Mouse (Mus musculus) right cerebral cortex, adult 2 months (tissue): ENCODE measurements around the gene Fam173b.
A peak's percentile ranks its signal among the peaks of the same experiment; 100 is the strongest.

Source experiments
- DNase-seq, 2 experiments: peaks; one replicate each; pipeline ENCODE4 v3.0.0; 2021 to 2022; ENCODE audit warnings: low spot score in 2 of 2

The Fam173b gene

DNA sequence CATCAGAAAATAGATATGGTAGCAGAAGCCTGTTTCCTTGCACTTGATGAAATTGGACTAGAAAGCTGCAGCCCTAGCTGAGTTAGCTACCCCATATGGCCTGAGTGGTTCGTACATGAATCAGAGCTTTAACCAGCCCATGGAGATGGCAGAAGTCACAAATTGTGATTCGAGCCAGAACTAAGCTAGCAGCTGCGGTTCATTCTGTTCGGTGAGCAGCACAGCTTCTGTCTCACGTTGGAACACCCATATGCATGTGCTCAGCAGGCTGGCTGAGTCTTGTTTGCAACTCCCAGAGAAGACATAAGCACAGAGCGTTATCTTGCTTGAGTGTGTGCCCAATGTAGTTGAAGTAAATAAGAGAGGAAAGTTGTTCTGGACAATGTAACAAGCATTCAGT, 32.9 kb downstream of the Fam173b start:
- DNase-seq: peak; percentile 19 to 47

GRCm38 (mm10) chr15:31636091-31636595, 34.5 kb downstream of the Fam173b start:
- no peak for DNase-seq

DNA sequence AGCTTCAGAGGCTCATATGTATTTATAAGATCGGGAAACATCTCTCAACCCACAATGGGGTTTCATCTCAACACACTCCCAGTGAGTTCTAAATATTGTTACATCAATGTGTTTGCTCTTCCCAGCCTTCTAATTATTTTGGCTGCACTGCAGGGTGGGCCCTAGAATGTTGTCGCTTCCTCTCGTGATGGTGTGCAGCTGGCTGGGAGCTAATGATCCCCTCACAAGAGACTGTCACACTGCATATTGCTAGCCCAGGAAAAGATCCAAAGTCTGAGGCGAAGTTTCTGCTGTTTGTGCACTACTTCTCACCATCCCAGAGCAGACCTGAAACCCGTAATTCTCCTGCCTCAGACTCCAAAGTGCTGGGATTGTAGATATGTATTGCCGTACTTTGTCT, 45.6 kb downstream of the Fam173b start:
- no peak for DNase-seq

DNA sequence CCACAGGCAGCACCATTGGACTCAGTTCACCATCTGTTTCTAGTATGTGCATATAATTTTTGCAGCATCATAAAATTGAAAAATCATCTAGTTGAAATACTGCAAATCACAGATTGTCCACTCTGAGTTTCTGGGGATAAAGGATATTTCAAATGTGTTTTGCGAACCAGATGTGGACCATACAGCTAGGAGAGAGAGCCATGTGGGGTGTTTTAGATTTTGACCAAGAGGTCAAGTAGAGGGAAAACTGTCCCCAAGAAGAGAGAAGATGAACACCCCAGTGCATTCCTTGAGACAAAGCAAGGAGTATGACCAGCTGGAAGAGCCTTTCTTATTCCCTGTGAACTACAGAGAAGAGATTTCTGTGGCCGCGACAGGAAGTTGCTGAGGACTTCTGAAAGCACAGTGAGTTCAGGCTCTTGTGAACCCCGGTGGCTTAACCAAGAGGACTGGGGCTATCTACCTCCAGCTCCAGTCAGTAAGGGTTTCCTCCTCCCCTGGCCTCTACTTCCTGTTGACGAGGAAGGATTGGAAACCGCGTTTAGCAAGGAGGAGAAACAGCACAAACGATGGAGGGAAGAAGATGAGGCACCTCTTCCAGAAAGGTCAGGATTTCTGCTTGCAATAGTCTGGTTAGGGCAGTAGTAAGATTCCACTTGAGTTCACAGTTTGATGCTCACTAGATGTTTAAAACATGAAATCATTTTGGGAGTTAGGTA, 46.4 kb downstream of the Fam173b start:
- DNase-seq: no peak

- no peak for DNase-seq
These were observed 48.0 kb downstream of the Fam173b start for GRCm38 (mm10) chr15:31649691-31650090.

- DNase-seq: no peak
These were observed 49.2 kb downstream of the Fam173b start for GRCm38 (mm10) chr15:31650821-31651220.

DNA sequence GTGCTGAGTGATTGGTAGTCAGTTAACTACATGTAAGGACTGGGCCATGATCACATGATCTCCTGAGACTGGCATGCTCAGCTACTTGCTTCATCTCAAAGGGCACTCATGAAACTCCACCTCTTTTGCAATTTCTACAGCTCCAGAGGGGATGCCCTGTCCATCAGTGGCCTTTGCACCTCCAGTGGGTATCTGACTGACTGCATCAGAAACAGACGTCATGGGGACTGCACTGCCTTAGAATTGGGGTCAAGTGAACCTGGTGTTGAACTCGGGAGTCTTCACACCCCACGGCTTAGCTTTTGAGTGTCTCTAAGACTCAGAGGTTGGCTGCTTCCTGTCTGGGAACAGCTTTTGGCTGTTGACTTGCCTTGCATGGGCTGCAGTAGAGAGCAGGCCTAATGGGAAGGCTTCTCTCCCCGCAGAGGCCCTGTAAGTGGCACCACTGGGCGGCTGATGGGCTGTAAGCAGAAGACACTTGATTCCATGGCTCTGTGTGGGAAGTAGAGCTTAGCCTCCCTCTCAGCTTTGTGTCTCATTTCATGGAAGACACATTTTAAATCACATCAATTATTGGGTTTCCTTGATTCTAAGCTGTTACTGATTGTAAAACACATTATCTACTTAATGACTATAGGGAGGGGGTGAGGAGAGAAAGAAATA, 58.6 kb downstream of the Fam173b start:
- no peak for DNase-seq

DNA sequence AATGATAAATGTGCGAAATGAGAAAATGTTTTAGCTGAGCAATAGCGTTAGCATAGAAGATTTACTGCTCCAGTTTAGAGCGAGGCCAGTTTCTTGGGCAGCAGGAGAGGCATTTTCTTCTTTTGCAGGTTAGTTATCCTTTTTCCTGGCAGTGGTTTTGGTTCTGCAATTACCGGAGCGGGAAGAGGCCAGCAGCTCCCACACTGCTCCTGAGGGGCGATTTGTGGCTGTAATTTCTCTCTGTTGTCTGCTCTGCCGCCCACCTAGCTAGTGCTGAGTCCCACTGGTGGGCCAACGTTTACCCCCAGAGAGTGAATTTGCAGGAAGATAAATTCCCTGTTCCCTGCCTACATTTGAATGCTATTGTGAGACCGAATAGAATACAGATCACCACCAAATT, 59.2 kb downstream of the Fam173b start:
- DNase-seq: no peak

- no peak for DNase-seq
These were observed 60.1 kb downstream of the Fam173b start for GRCm38 (mm10) chr15:31661802-31662201.

- DNase-seq: peak; percentile 14 to 37
These were observed 61.4 kb downstream of the Fam173b start for GRCm38 (mm10) chr15:31663074-31663473.
